28 mouse cellular contexts compared by ENCODE assay signal in genomic region chrX:107796919-107797318, GRCm38 (mm10). TPM values are rescaled to one million over a fixed set of nuclear protein-coding genes. Genes with fewer than 3 reads are reported as not detected.
DNase-seq lines count a peak whose midpoint lies in the region; ATAC-seq and TF ChIP-seq lines count a peak whose summit lies in the region.
"Had no signal": no experiment of that assay in that cellular context is flagged by ENCODE, and none has a peak within 500 bp of the region (broad histone marks: within the 10 kb centered on the region; RNA-seq: fewer than 3 reads in every experiment).

No protein-coding gene starts in this region.

- 23% methylated on average over 2 of the region's 2 CpGs for WGBS in liver, embryonic 12.5 days (ENCODE audit: insufficient replicate concordance)
- 54% methylated on average over 2 of the region's 2 CpGs for WGBS in liver, postnatal 0 days (ENCODE audit: insufficient replicate concordance)
- 95% methylated on average over 2 of the region's 2 CpGs for WGBS in thymus, adult 2 months

- H3K4me3 ChIP-seq in G1E (ENCODE audit: low read depth, low read length), result no peak overlapping the region
- H3K4me3 ChIP-seq in liver, embryonic 12.5 days, result no peak overlapping the region
- no peak overlapping the region for H3K4me3 ChIP-seq in liver, postnatal 0 days (ENCODE audit: low read depth, low read length)
- no peak overlapping the region for H3K4me3 ChIP-seq in thymus, adult 2 months (ENCODE audit: control insufficient read depth, insufficient read depth, low read length)
- H3K4me3 ChIP-seq: forebrain, embryonic 10.5 days; forebrain, embryonic 15.5 days; intestine, embryonic 15.5 days; megakaryocyte, embryonic 14.5 days; midbrain, embryonic 13.5 days had no signal

- TF ChIP-seq CTCF in G1E (IDR thresholded peaks at IDR 0.05; ENCODE audit: low read depth, low read length), result no peak
- TF ChIP-seq CTCF in liver, postnatal 0 days (IDR thresholded peaks at IDR 0.05; ENCODE audit: low read depth), result no peak
- TF ChIP-seq CTCF in thymus, adult 2 months (IDR thresholded peaks at IDR 0.05; ENCODE audit: borderline replicate concordance, control insufficient read depth, extremely low read depth, insufficient read depth, low read length, poor library complexity), result no peak

- H3K4me2 ChIP-seq in liver, embryonic 12.5 days, result peak overlapping the region; percentile 29
- H3K4me2 ChIP-seq in liver, postnatal 0 days (ENCODE audit: low read depth, low read length), result no peak overlapping the region
- H3K4me2 ChIP-seq: forebrain, embryonic 15.5 days; intestine, embryonic 15.5 days; midbrain, embryonic 13.5 days had no signal

- no peak for TF ChIP-seq EP300 in liver, postnatal 0 days (IDR thresholded peaks at IDR 0.05; ENCODE audit: low read depth)

- peaks cover 4% of the 10 kb centered on the region for H3K36me3 ChIP-seq in G1E (replicated peaks)
- H3K36me3 ChIP-seq in liver, embryonic 12.5 days, result no peaks in the 10 kb centered on the region
- H3K36me3 ChIP-seq in liver, postnatal 0 days (replicated peaks; ENCODE audit: insufficient read depth, low read length), result no peaks in the 10 kb centered on the region
- H3K36me3 ChIP-seq in thymus, adult 2 months (ENCODE audit: control insufficient read depth, insufficient read depth, low read length), result no peaks in the 10 kb centered on the region
- H3K36me3 ChIP-seq: forebrain, embryonic 10.5 days; forebrain, embryonic 15.5 days; intestine, embryonic 15.5 days; midbrain, embryonic 13.5 days had no signal

- no peak for TF ChIP-seq POLR2A in thymus, adult 2 months (IDR thresholded peaks at IDR 0.05; ENCODE audit: control insufficient read depth, extremely low read depth, insufficient read depth, low read length, poor library complexity)

- H3K9me3 ChIP-seq in G1E (replicated peaks), result no peaks in the 10 kb centered on the region
- H3K9me3 ChIP-seq in liver, embryonic 12.5 days (replicated peaks), result no peaks in the 10 kb centered on the region
- H3K9me3 ChIP-seq in liver, postnatal 0 days (ENCODE audit: low read length), result no peaks in the 10 kb centered on the region
- H3K9me3 ChIP-seq: forebrain, embryonic 10.5 days; forebrain, embryonic 15.5 days; intestine, embryonic 15.5 days; megakaryocyte, embryonic 14.5 days; midbrain, embryonic 13.5 days had no signal

- peak; percentile 92 for ATAC-seq in G1E (ENCODE audit: extremely low read depth, insufficient number of reproducible peaks, low FRiP score, poor library complexity, severe bottlenecking)
- 0 out of 2 replicates have a peak, but pooled peaks have one; percentile 32 for ATAC-seq in common myeloid progenitor, adult 5-6 weeks (replicated peaks; ENCODE audit: low read depth, poor library complexity, severe bottlenecking)
- ATAC-seq in liver, embryonic 12.5 days, result peak; percentile 100
- 0 out of 2 replicates have a peak, but pooled peaks have one; percentile 25 for ATAC-seq in liver, postnatal 0 days
- ATAC-seq in inflammation-experienced regulatory T-cells, adult 6 months, result no peak
- ATAC-seq: forebrain, embryonic 15.5 days; hindbrain, embryonic 16.5 days; intestine, embryonic 15.5 days; midbrain, embryonic 13.5 days had no signal

- H3K4me1 ChIP-seq in G1E (ENCODE audit: insufficient read depth, low read depth, low read length), result peaks cover 5% of the 10 kb centered on the region; the same call in 1 of the 2 replicates
- H3K4me1 ChIP-seq in liver, embryonic 12.5 days, result peaks cover 7% of the 10 kb centered on the region; the same call in 1 of the 2 replicates
- no peaks in the 10 kb centered on the region for H3K4me1 ChIP-seq in liver, postnatal 0 days (ENCODE audit: insufficient read depth)
- no peaks in the 10 kb centered on the region for H3K4me1 ChIP-seq in thymus, adult 2 months (replicated peaks; ENCODE audit: control insufficient read depth, insufficient read depth, low read length)
- H3K4me1 ChIP-seq: forebrain, embryonic 10.5 days; forebrain, embryonic 15.5 days; intestine, embryonic 15.5 days; midbrain, embryonic 13.5 days had no signal

- H3K27ac ChIP-seq in liver, embryonic 12.5 days, result peak overlapping the region; percentile 56; the same call in 1 of the 2 replicates
- H3K27ac ChIP-seq in liver, postnatal 0 days (ENCODE audit: low read depth), result no peak overlapping the region
- H3K27ac ChIP-seq in thymus, adult 2 months (ENCODE audit: control insufficient read depth, insufficient read depth, low read length), result no peak overlapping the region
- H3K27ac ChIP-seq: forebrain, embryonic 10.5 days; forebrain, embryonic 15.5 days; intestine, embryonic 15.5 days; midbrain, embryonic 13.5 days had no signal

- no peaks in the 10 kb centered on the region for H3K27me3 ChIP-seq in G1E (ENCODE audit: insufficient read depth, low read length)
- H3K27me3 ChIP-seq in liver, embryonic 12.5 days (replicated peaks), result no peaks in the 10 kb centered on the region
- no peaks in the 10 kb centered on the region for H3K27me3 ChIP-seq in liver, postnatal 0 days (ENCODE audit: insufficient read depth, low read length)
- no peaks in the 10 kb centered on the region for H3K27me3 ChIP-seq in thymus, adult 2 months (ENCODE audit: control insufficient read depth, insufficient read depth, low read length)
- H3K27me3 ChIP-seq: forebrain, embryonic 15.5 days; intestine, embryonic 15.5 days; megakaryocyte, embryonic 14.5 days; midbrain, embryonic 13.5 days had no signal

- no peak overlapping the region for H3K9ac ChIP-seq in liver, embryonic 12.5 days
- H3K9ac ChIP-seq in liver, postnatal 0 days (replicated peaks), result no peak overlapping the region
- H3K9ac ChIP-seq: forebrain, embryonic 15.5 days; intestine, embryonic 15.5 days; midbrain, embryonic 13.5 days had no signal

- no peak for DNase-seq in G1E (ENCODE audit: low spot score)
- no peak for DNase-seq in liver, postnatal 0 days
- DNase-seq in layer of hippocampus, postnatal 10 days (ENCODE audit: low spot score in 2 of 2), result no peak
- DNase-seq in thymus, adult 2 months, result no peak
- DNase-seq: adrenal gland, adult 2 months; cerebellum, adult 8-10 months; cerebellum, postnatal 25 days; gastrocnemius, postnatal 10 days; kidney, adult 8-10 months; kidney, postnatal 10 days; lung, postnatal 36 days; thymus, postnatal 36 days had no signal

RNA-seq across cellular contexts. Expression of gene Tent5d, which starts 4.5 kb away (rescaled TPM):
- 4.0 and 5.7 TPM in 2 replicates for total RNA-seq in G1E (2014; fragmentation: Nextera tagmentation)
- 2.9 and 3.8 TPM in 2 replicates for total RNA-seq in G1E (2017)
- not detected in 2 replicates for polyA plus RNA-seq in G1E (2012)
- not detected in 2 replicates for total RNA-seq in common myeloid progenitor, adult 5-6 weeks (2017)
- polyA plus RNA-seq in liver, embryonic 12.5 days (2016; fragmentation: Nextera tagmentation; extraction: Ambion mirVana), result 0.18 and 0.35 TPM in 2 replicates
- not detected in 2 replicates for polyA plus RNA-seq in liver, postnatal 0 days (2015; fragmentation: Nextera tagmentation; extraction: Ambion mirVana)
- polyA plus RNA-seq in inflammation-experienced regulatory T-cells, adult 6 months (2017; shearing (Covaris generic)), result not detected
- not detected for total RNA-seq in layer of hippocampus, postnatal 10 days (2021)
- not detected in 2 replicates for polyA plus RNA-seq in thymus, adult 2 months (2012; rRNA removed)
- total RNA-seq: adrenal gland, adult 2 months; adrenal gland, postnatal 4 days; gastrocnemius, postnatal 10 days; heart, postnatal 25 days; left cerebral cortex, postnatal 10 days; liver, adult 2 months; monocyte, adult 5-6 weeks had no signal
- polyA plus RNA-seq: adrenal gland, adult 2 months; forebrain, embryonic 10.5 days; forebrain, embryonic 15.5 days; hindbrain, embryonic 16.5 days; intestine, embryonic 15.5 days; large intestine, adult 2 months; liver, adult 2 months; neural tube, embryonic 14.5 days had no signal

RNA-seq across cellular contexts. Expression of gene 2610002M06Rik, which starts 19.2 kb away (rescaled TPM):
- total RNA-seq in G1E (2014; fragmentation: Nextera tagmentation) (24.0 and 25.1 TPM in 2 replicates), G1E (2017) (28.2 and 30.2 TPM in 2 replicates)
- polyA plus RNA-seq in G1E (2012), result 3.8 and 4.6 TPM in 2 replicates
- total RNA-seq in common myeloid progenitor, adult 5-6 weeks (2017), result 22.1 and 23.2 TPM in 2 replicates
- polyA plus RNA-seq in liver, embryonic 12.5 days (2016; fragmentation: Nextera tagmentation; extraction: Ambion mirVana), result 11.5 and 12.5 TPM in 2 replicates
- 7.2 and 7.6 TPM in 2 replicates for polyA plus RNA-seq in liver, postnatal 0 days (2015; fragmentation: Nextera tagmentation; extraction: Ambion mirVana)
- 10 to 100 TPM; 18.3 to 28.6 (median 20.3) TPM for polyA plus RNA-seq in inflammation-experienced regulatory T-cells, adult 6 months (2017; shearing (Covaris generic))
- 10 to 100 TPM; 32.0 to 38.0 TPM for total RNA-seq in layer of hippocampus, postnatal 10 days (2021)
- 3.7 and 4.5 TPM in 2 replicates for polyA plus RNA-seq in thymus, adult 2 months (2012; rRNA removed)
